Mouse (Mus musculus) lung, adult 18-20 months (tissue): Measurements from ENCODE around the gene Spsb1.

ENCODE experiments used
- DNase-seq, 2 experiments: peaks; one replicate each; pipeline ENCODE4 v3.0.0; 2022; ENCODE audit warnings: mixed read lengths in 2 of 2

Spsb1 gene

GRCm38 (mm10) chr4:149954893-149955439 lies at the start of gene Spsb1:
TSS of gene Spsb1 (minus strand) at chr4:149955043.
- peak; percentile 98 for DNase-seq

DNA sequence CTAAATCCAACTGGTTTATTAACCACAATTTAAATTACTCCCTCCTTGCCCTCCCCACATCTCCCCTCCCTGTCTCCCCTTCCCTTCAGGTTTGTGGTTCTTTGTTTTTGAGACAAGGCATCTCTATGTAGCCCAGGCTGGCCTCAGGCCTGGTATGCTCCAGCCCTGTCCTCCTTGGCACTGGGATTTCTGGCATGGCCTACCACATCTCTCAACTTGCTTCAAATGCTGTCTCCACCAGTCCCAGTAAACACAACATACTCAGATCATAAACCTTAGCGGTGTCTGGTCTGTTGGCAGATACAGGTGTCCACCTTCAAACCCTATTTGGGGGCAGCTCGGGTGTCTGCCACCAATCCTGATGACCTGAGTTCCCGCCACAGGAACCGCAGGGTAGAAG lies 48.8 kb upstream of the Spsb1 start:
- no peak for DNase-seq

- DNase-seq: peak; percentile 81 to 86
Observed at GRCm38 (mm10) chr4:150003021-150003580, 48.3 kb upstream of the Spsb1 start.

DNA sequence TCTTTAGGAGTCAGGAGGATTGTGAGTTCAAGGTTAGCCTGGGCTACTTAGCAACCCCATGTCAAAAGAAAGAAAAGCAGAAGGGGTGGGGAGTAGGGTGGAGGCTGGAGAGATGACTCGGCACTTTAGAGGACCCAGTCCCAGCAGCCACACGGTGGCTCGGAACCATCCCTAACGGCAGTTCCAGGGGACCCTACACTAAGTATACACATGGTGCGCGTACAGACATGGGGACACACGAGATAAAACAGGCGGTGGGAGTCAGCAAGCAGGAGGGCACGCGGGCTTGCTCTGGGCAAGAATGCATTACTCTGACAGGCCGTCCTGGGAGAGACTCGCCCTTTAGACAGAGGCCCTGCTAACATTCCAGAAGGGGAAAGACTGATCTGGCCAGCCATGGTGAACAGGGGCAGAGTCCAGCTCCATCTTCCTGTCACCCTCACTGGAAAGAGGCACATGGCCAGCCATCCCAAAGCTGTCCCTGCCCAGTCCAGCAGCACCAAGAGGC lies 47.2 kb upstream of the Spsb1 start:
- peak in 1 of 2 experiments; percentile 29 for DNase-seq

DNA sequence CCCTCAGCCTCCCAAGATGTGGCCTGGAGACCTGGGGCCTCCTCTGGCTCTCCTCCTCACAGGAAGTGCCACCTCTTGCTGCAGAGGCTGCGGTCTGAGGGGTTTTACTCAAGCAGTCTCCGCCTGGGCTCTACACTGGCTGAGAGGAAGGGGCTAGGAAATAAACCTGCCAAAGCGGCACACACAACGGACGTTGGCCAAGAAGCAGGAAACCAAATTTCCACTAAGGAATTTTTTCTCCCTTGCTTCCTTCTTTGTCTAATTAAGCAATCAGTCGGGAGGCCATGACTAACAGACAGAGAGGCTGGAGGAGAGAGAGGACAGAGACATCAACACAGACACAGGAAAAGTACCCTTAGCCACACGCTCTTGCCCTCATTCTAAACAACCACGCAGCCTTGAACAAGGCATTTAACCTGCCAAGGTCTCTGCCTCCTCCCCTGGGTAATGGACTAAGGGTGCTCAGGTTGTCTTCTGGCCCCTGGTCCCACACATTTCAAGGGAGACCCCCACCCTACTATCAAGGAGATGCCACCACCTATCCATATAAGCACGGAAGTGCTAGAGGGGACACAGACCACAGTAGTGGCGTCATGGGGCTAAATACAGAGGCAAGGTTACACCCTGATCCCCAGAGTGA lies 46.5 kb upstream of the Spsb1 start:
- DNase-seq: peak; percentile 25 to 40

- DNase-seq: no peak
Observed at GRCm38 (mm10) chr4:149999931-150000555, 45.2 kb upstream of the Spsb1 start.

DNA sequence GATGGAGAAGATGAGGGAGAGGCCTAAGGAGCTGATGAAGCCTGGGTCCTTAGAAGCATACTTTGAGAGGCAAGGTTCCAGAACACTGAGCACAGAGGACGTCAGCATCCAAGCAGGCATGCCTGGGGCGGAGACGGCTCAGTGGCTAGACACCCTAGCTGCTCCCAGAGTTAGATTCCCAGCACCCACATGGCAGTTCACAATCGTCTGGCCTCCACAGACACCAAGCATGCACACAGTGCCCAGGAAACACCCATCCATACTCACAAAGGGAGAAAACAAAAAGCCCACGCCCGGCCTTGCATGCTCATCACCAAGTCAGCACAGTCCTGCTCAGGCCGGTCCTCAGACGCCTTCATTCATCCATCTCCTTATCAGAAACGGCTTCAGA lies 44.7 kb upstream of the Spsb1 start:
- no peak for DNase-seq

GRCm38 (mm10) chr4:149998786-149999509 lies 44.1 kb upstream of the Spsb1 start:
- peak in 1 of 2 experiments; percentile 31 for DNase-seq

DNA sequence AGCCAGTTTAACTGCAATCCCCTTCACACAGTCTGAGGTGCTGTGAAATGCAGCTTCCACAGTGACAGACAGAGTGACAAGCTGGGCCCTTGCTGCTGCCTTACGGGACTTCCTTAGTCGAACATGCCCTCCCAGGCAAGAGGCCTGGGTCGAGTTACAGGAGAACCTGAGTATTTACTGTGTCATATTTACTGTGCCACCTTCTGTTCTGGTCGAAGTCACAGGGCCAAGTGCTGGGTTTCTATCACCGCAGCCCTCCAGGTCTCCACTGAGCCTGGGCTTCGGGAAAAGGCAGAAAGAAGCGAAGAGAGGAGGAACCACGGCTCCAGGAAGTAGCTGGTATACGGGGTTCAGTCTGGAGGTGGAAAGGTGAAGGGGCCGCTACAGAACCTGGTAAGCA lies 43.2 kb upstream of the Spsb1 start:
- DNase-seq: peak in 1 of 2 experiments; percentile 12

DNA sequence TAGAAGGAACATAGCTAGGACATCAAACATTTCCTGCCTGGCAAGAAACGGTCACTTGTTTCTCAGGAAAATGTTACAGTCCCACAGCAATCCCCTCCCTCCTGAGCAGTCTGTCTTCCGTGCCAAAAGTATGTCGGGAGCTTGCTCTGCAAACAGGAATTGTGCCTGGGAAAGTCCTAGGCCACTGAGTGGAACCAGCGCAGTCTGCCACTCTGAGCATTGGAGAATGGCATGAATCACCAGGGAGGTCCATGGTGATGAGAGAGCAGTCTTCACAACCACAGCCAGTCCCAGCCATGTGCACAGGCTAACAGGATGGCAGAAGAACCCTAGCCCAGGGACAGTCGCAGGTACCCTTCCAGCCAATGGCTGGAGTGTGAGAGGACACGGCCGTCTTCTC lies 41.6 kb upstream of the Spsb1 start:
- DNase-seq: peak; percentile 34 to 56

DNA sequence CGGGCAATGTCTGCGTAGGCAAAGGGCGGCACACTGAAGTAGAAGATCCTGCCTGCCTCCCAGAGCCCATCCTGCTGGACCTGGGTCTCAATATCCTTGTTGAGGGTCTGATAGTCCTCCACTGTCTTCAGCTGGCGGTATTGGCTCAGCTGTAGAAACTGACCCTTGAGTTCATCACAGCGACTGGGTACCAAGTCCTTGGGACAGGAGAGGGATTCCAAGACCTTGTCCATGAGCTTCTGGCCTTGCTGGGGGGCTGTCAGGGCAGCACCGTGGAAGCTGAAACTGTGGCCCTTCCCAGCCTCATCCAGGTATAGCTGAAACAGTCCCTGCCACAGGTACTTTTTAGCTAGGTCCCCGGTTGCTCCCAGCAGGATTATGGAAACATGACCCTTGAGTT lies 41.1 kb upstream of the Spsb1 start:
- DNase-seq: no peak

- DNase-seq: no peak
Observed at GRCm38 (mm10) chr4:149994218-149994617, 39.4 kb upstream of the Spsb1 start.

GRCm38 (mm10) chr4:149992670-149993032 lies 37.8 kb upstream of the Spsb1 start:
- DNase-seq: no peak

DNA sequence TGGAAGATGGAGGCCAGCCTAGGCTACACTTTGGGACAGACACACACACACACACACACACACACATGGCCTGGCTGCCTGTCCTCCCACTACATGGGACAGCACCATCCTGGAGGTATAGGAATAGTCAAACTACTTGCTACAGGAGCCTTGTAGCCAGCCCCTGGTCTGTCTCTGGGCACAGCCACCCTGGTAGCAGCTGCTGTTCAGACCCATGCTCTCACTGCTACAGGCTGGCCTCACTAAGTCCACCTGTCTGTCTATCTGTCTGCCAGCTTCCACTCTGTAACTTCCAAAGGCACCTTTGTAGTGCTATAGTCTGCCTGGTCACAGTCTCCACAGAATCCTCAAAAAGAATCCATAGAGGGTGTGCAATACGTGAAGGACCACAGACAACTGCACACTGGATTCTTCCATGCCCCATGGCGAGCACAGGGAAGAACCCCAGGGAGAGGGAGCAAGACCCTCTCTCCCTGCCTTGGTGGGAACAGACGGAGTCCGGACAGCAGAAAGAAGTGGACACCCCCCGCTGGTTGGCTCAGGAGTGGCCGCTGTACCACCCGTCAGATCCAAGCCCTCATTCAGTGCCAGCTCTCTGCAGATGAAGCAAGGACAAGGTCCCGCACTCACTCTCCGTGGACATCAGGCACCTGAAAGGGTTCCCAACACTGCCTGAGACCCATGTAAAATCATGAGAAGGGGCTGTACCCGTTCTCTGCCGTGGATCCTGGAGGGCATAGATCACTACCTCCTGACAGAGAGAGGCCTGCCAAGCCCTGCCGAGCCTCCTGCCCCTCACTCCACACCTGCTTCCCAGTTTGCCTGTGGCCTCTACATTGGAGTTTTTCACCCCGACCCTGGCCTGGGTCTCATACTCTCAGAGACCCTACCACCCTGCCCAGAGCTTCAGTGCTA lies 37.2 kb upstream of the Spsb1 start:
- no peak for DNase-seq

DNA sequence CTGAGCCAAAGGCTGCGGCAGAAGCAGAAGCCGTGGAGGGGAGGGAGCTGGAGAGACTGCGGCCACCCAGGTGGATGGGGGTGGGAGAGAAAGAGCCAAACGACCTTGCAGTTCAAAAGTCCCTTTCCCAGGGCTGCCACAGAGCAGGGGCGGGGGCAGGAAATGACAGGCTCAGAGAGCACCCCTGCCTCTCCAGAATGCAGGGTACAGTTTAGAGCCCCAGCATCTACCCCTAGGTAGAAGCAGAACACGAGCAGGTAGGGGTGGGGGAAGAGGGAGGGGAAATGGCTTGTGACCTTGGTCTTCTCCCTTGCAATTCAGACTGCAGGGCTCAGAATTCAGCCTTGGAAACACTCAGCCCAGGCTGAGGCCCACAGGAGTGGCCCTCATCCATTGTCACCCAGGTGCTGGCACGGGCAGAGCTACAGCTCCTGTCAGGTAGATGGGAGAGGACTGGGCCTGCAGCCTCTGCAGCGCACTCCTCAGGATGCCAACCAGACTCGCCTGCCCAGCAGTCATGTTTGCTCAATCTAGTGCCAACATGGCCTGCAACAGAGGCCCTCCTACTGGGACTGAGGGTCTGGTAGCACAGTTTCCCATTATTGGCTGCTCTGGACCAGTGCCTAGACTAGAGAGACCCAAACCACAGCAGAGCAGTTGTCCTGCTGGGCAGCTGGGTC lies 36.3 kb upstream of the Spsb1 start:
- DNase-seq: no peak

DNA sequence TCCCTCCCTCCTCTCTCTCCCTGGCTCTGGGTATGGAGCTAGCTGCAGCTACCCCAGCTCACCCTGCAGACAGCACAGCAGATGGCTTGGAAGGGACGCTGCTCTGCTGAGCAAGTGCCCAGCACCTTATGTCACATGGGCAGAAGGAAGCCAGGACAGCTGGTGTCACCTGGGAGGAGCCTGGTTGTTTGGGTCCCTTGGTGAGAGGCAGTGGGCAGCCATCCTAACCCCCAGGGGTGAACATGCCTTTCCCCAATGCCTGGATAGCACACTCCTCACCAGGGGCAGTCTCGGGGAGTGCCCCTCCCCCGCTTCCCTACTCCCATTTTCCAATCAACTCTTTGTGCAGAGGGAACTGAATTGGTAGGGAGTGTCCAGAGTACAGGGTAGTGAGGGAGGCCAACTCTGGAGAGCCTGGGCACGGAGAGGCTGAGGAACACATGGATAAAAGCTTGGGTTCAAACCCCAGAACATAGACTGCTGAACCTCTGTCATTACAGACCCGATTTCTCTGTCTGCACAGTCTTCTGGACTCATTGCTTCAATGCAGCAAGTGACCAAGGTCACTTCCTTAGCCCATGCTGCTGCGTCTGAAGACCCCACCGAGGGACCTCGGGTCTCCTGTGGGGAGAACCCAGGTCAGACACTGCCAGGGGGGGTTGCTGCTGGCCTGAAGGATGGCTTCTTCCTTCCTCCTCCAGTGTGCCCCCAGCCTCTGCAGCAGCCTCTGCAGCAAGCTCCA lies 35.5 kb upstream of the Spsb1 start:
- DNase-seq: peak in 1 of 2 experiments; percentile 38

GRCm38 (mm10) chr4:149988931-149989556 lies 34.2 kb upstream of the Spsb1 start:
- peak; percentile 91 to 94 for DNase-seq

- DNase-seq: no peak
Observed at GRCm38 (mm10) chr4:149988301-149988700, 33.5 kb upstream of the Spsb1 start.

DNA sequence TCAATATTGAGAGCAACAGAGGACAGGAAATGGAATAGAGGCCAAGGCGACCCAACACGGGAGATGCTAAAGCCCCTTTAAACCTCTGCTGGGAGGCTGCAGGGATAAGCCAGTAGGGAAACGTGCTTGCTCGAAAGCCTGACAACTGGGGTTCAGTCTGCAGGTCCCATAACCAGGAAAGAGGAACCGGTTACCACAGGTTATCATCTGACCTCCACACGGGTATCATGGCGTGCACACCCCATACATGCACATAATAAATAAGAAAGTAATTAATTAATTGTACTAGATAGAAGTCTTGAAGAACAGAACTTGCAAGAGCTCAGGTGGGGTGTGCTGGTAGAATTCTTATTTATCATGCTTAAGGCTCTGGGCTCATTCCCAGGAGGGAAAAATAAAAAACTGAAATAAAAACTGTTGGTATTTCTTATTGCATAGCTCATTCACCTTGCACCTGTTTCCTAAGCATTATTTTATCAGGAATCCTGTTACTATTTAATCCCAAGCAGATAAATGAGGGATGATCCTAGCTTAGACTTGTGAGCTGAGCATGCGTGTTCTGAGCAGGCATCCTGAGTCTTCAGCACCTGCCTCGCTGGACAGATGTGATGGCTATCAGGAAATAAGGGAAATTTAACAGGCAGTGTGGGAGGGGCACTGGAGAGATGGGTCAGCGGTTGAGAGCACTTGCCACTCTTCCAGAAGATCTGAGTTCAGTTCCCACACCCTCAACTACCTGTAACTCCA lies 32.0 kb upstream of the Spsb1 start:
- DNase-seq: no peak
